Mouse (Mus musculus) cerebellum, postnatal 14 days (tissue): ENCODE results near the gene Larp6.

Experiments used
- DNase-seq, 2 experiments: peaks; one replicate each; pipeline ENCODE4 v3.0.0; 2021; ENCODE audit warnings: mixed read lengths in 2 of 2

Gene Larp6

DNA sequence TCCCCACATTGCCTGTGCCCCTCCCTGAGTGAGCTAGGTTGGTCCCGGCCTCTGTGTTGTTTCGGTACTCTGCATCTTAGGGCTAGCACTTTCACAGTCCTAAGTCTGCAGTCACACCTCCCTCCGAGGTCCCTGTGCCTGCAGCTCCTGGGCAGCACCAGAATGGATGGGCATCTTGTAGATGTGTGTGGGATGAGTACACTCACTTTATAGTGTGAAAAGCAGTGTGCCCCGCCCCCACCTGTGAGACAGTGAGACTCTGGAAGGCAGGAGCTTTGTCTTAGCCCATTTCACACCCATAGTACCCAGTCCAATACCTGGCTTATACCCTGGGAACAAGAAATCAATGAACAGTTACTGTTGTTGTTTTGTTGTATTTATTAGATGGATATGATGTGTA, 2.5 kb downstream of the Larp6 start:
- DNase-seq, result peak in 1 of 2 experiments; percentile 23

DNA sequence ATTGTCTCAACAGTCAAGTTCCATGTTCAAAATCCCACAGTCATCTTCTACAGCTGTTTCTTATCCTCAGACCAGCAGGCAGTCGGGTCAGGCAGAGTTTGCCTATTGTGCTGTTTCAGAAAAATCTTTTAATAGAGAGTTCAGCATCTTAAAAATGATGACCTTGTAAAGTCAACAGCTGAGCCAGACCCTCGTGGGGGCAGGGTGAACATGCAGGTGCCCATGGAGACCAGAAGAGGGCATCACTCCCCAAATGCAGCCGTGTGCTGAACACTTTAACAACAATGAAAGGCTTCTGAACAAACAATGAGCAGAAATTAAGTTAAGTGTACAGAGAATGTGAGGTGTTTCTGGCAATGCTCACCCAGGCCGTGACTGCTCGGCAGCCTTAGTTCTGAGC, 3.0 kb downstream of the Larp6 start:
- peak in 1 of 2 experiments; percentile 26 for DNase-seq

DNA sequence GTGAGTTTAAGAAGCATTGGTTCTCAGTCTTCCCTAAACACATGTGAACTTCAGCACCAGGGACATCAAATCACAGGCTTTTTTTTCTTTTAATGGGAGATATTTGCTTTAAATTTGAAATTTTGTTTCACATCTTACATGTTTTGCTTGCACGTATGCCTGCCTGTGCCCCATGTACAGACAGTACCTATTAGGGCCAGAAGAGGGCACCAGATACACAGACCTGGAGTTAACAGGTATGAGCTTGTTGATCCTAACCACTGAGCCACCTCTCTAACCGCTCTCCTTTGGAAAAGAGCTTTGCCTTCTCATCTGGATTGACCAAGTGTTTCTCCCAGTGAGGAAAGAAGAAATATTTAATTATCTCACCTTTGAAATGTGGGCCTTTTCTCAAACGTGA, 5.5 kb downstream of the Larp6 start:
- peak; percentile 77 to 81 for DNase-seq

DNA sequence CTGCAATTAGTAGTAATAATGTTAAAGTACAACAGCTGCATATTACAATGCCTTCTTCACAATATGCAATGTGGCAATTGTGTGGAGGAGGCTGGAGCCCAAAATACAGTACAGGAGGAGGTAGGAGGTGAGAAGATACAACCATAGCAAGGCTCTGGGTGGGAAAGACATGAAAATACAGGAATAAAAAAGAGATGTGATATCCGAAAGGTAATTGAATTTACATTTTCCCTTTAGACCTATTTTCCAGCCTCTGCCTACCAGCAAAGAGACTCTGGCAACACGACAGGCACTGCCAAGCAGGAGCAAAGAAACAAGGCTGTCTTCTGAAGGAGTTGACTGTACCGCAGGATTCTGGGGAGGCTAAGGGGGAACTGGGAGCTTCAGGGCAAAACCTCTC, 6.9 kb downstream of the Larp6 start:
- DNase-seq, result no peak

DNA sequence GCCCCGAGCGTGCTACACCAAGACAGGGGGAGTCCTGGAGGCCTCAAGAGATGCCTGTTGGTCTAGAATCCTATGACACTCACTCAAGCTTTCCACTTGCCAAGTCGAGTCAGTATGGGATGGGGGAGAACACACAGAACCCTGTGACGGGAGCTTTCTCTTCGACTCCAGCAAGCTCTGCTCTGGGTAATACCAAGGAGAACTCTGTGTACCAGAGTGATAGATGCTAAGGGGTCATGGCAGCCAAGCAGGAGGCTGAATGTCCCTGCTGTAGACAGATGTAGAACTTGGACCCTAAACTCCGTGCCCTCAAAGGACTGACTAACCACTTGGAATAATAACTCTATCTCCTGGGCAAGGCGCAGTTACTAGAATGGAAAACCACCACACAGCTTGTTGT, 12.2 kb downstream of the Larp6 start:
- no peak for DNase-seq

DNA sequence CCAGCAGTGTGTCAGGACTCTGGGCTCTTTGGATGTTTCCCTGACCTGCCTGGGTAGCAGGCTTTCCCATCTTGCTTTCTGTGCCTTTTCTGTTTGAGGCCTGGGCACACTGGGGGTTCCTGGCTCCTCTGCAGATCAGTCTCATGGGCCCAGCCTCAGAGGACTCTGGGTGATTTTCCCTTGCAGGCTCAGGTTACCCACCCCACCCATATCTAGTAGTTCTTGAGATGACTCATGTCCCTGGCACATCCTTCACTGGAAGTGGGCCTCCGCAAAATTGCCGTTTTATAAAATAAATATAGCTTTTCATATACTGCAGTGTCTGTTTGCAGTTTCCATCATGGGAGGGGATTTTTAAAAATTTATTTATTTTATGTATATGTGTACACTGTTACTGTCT, 21.5 kb downstream of the Larp6 start:
- DNase-seq, result no peak

DNA sequence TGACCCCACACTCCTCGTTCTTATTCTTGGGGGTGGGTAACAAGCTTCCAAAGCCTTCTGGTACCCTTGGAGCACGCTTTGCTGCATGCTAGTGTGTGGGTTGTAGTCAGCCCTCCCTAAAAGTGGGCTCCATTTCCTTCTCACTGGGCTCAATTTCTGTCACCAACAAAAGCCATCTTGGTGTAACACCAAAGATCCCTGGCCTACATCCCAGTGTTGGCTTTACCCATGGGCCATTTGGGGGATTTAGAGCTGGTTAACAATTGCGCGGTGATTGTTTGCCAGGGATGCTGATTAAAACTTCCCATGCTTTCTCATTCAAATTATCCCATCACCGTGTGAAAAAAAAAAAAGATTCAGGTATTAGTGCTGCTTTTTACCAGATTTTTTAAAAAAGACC, 26.3 kb downstream of the Larp6 start:
- peak; percentile 32 to 34 for DNase-seq

DNA sequence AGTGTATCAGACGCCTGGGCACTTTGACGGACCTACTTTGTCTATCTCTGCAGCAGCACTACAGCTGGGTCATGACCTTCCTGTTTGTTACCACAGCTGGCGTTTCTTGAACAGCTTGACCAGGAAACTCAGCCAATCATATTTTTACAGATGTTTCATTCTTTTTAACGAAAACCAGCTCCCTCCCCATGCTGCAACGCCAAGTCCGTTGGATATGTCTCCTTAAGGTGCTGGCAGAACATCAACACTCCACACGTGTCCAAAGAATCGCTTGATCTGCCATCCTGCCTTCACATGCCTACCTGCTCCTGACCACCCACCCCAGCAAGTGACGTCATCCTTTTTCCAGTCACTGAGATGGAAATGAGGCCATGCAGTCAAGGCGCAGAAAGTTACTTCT, 28.6 kb downstream of the Larp6 start:
- DNase-seq, result no peak

DNA sequence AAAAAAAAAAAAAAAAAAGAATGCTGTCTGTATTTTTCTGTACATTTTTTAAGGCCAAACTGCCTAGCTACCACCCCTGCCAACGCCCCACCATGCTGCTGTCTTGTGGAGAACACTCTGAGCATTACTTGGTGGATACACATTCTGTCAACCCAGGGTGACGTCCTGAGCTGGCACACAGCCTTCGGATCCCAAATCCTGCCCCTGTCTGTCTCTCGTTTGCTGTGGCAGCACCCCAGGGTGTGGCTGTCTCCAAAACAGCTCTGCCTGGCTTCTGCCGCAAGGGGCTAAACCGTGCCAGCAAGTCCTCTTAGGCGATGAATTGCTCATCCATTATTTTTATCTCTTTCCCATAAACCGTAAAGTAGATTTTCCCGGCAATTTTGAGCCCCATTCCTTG, 29.7 kb downstream of the Larp6 start:
- peak; percentile 82 to 84 for DNase-seq

DNA sequence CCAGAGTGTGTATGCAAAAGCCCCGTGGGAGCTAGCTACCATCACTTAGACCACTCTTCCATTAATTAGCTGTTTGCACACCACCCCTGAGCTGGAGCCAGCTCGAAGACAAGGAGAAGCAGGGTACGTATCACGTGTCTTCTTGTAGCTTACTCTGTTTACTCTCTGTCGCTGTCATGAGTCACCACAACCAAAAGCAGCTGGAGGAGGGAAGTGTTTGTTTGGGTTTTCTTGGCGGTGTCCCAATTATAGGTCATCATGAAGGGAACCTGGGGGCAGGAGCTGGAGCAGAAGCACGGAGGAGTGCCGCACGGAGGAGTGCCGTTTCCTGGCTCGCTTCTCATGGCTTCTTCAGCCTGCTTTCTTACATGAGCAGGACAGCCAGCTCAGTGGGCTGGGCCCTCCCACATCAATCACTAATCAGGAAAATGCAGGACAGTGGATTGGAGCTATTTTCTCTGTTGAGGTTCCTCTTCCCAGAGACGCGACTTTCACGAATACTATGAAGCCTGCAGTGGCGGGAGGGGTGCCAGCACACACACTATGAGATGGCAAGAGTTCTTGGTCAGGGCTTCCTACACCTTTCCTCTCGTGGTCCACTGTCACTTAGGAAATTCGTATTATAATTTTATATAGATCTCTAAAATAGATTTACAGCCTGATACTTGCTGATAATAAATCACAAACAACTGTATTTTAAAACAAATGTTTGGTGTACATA, 30.6 kb downstream of the Larp6 start:
- peak; percentile 81 to 85 for DNase-seq

DNA sequence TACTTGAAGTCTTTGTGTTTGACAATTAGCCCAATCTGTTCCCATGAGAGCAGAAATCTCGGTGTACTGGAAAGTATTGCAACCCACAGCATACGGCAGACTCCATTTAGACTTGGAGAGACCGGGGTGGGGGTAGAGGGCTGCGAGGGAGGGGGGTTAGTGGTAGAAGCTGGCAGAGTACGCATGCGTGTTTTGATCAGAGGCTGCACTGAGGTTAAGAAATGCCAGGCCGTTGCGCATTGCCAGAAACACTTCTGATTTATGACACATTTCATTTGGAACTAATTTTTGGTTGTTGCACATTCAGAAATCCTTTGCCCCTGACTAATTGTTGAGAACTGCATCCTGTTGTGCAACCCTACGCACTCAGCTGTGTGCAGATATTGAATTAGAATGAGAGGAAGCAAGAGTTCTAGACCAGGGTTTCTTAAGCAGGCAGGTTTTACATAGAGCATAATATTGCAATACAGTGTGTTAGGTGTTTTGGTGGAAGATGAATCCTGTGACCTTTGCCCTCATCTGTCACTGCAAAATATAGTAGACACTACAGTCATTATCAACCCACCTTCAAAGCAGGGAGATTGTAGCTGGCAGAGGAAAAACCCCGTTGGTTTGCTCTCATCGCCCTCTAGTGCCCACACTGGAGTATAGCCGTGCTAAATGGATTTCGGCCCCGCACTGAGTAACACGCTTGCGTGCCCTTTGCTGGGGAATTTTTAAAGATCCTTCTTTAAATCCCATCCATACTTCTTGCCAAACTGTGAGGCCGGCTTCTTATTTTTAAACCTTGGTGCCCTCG, 31.6 kb downstream of the Larp6 start:
- peak; percentile 85 to 87 for DNase-seq

DNA sequence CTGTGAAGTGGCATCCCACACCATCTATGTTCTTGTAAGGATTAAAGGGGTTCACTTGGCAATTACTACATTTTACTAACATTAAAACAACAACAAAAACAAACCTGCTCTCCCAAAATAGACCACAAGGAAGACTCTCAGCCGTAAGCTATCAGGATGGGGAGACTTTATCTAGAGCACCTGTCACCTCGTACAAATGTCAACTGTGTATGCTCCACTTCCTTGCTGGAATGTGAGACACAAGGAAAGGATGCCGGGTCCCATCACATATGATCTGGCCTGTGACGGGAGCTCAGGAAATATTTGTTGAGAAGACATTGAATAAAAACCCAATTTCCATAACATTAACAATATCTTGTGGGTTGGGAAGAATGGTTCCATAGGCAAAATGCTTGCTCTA, 32.2 kb downstream of the Larp6 start:
- no peak for DNase-seq

DNA sequence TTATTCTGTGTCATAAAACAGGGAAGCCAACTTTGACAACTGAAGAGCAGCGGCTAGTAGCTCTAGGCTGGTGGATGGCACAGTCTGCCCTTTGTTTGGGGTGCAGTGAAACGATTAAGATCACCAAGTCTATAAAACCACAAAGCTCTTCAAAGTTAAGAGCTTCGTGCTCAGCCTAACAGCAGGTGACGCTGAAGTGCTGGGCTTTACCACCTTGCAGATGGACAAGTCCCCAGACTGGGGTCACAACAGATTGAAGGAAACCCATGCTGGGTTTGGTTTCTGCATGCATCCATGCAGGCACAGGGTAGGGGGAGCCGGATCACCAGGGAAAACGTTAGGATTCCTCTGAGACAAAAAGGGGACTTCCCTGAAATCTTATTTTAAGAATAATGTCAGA, 33.8 kb downstream of the Larp6 start:
- no peak for DNase-seq

DNA sequence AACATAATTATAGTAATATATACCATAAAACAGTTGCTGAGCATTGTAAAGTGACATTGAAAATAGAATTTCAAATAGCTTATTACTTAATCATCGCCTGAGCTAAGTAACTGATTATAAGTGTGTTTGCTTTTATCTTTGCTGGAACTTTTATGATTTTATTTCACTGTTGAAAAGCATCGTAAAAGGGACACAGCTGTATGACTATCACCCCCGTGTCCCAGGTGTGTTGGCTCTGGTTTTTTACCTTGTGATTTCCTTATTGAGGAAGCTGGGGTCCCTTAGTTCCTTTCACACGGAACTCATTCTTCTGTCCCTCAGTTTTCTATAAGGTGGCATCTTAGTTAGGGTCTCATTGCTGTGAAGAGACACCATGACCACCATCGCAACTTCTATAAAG, 34.9 kb downstream of the Larp6 start:
- DNase-seq, result no peak

DNA sequence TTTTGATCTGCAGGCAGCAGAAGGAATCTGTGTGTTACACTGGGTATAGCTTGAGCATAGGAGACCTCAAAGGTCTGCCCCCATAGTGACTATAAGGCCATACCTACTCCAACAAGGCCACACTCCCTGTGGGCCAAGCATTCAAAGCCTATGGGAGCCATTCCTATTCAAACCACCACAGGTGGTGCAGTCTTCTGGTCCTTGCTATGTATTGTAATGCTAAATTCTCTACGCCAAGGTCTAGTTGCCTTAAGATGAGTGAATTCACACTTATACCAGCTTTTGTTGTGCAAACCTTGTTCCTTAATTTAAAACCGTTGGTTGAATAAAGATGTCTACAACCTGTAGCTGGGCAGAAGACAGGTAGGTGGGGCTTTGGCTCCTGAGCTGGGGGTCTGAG, 35.4 kb downstream of the Larp6 start:
- no peak for DNase-seq

DNA sequence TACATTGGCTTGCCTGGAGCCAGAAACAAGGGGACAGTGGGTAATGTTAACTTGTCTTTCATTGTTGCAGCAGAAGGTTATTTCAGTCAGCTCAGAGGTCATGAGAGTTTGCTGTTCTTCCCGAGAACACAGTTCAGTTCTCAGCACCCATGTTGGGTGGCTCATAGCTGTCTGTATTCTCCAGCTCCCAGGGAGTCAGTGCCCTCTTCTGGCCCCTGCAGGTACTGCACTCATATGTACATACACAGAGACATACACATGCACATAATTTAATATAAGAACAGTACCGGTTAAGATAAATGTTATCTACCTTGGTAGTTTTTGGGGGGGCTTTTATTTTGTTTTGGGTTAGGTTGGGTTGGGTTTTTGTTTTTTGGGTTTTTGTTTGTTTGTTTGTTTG, 36.3 kb downstream of the Larp6 start:
- DNase-seq, result no peak

DNA sequence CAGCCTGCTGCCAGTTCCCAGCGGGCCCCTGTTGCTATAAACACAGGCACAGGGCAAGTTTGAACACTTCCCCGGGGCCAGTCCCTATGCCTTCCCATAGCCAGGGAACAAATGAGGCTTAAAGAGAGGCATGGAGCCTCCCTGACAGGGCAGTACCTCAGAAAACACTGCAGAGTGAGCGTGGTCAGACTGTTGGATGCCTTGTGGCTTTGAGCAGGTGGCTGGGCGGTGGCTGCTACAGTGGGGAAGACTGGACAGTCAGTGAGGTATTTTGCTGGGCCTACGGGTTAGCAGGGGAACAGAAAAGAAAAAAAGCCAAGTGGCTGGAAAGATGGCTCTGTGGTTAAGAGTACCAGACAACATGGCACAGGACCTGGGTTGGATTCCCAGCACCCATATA, 38.3 kb downstream of the Larp6 start:
- DNase-seq, result no peak

DNA sequence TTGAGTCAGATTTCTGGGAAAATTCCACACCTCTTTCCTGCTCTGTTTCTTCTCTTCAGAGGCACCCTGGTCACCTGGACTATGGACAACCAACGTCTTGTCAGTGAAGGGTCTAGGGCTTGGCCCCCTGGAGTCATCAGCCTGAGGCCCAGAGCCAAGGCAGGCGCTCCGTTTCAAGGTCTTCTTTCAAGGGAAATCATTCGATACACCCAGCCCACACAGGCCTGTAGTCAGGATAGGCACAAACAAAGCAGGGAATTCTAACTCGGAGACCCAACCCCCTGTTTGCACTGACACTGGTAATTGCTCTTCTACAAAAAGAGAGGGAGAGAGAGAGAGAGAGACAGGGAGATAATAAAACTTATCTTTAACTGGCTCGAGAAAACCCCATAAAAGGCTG, 39.2 kb downstream of the Larp6 start:
- no peak for DNase-seq

DNA sequence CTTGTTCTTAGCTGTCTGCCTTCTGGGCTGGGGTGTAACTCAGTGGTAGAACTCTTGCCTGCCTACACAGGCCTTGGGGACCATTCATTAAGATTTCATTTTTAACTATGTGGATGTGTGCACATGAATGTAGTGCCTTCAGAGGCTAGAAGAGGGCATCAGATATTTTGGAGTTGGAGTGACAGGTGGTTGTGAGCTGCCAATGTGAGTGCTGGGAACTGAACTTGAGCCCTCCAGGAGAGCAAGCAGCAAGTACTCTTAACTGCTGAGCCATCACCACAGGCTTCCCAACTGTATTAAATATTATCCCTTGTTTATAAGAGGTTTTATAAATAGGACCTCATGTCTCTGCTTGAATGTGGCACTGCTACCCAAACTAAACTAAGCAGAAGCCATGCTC, 39.8 kb downstream of the Larp6 start:
- no peak for DNase-seq

DNA sequence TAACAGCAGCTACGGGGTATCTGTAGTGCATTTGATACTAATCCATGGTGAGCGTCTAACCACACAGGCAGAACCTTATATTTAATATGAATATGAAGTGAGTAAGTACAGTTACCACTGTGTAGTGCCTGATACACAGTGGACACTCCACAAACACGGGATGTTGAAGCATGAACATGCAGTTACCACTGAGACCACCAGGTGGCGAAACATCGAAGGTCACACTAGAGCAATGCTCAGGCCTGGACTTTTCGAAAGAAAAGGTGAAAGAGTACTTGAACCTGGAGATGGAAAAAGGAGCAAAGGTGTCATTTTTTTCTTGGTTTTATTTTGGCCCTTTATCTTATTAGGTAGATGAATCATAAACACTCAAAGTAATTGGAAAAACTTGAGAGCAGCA, 43.5 kb downstream of the Larp6 start:
- peak; percentile 84 to 89 for DNase-seq

DNA sequence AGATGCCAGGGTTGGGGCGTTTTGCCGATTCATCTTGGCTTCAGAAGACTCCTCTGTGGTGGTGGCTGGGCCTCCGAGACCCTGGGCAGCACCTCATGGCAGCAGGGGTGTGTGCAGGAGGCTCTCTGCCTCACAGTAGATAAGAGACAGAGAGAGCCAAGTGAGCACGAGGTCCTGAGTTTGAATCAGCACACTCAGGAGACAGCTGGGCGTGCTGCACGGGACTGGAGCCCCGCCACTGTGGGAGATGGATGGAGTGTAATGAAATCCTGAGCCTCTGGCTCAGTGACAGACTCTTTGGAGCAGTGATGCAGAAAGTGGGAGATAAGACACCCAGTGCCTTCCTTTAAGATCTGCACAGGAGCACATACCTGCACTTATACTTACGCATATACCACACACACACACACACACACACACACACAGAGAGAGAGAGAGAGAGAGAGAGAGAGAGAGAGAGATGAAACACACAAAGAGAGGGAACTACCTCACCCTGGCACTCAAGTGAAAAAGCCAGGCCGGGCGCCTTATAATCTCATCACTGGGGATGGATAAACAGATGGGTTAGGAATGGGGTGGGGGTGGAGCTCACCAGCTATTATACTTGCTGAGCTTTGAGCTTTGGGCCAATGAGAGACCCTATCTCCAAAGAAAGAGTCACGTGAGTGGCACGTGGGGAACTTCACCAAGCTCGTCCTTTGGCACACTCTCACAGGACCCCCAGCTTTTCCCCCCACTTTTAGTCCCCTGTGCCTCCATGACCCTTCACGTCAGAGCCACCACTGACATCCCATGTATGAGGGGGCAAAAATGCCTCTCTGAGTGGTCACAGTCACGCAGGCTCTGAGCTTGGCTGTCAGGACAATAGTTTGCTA, 44.3 kb downstream of the Larp6 start:
- DNase-seq, result peak; percentile 31 to 39

DNA sequence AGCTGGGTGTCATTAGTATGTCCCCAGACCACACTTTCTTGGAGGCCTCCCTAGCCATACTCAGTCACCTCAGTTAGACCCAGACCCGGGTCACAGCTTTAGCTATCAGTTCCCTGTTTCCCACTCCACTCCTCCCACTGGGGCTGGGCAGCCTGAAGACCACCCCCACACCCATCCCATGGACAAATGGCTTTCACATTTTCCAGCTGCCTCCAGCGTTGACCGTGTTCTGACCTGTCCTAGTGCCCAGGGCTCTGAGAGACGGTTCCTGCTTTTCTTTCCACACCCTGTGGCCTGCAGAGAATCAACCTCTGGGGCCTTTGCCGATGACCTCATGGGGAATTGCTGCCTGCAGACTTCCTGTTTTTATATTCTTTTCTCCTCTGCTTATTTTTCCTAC, 45.0 kb downstream of the Larp6 start:
- no peak for DNase-seq

DNA sequence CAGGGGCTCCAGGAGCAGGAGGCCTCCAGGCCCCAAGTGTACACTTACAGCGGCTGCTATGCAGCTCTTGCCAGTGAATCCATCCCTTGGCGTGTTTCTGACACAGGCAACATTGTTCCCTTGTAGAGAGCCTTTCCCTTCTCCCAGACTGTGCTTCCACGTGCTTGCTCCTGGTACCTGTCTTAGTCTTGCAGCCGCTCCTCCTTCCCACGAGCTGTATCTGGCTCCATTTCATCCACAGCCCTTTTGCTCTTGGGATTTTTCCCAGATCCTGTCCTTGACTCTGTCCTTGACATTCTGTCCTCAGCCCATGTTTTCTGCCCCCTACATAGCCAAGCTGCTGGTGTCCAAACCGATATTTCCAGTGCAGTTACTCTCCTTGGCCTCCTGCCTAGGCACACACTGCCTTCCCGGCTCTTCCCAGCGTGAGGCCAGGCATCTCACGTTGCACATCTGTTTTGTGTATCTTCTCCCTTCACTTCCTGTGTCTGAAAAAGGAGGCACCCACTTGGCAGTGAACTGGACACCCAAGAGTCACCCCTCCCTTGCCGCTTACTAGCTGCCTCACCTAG, 46.7 kb downstream of the Larp6 start:
- DNase-seq, result no peak
